Mouse (Mus musculus): Measurements from ENCODE around the gene Tmem38b.

- no peak for TF ChIP-seq CTCF (IDR thresholded peaks at IDR 0.05; ENCODE audit: borderline replicate concordance, insufficient read depth, low read depth, low read length)
- no peak for TF ChIP-seq POLR2A (IDR thresholded peaks at IDR 0.05; ENCODE audit: borderline replicate concordance, insufficient read depth, low read length)
Measured at GRCm38 (mm10) chr4:53878542-53879417, 52.9 kb downstream of the Tmem38b start.
